Mouse (Mus musculus) embryonic facial prominence, embryonic 10.5 days (tissue): ENCODE data around the gene Magi1. TPM values are rescaled to one million over a fixed set of nuclear protein-coding genes. Genes with fewer than 3 reads are reported as not detected.
"Not testable (repeated sequence)": the region's sequence is repeated elsewhere in the genome, so short reads cannot be mapped to it uniquely, and the experiment has no call there.

Experiments used
- DNase-seq: peaks from one replicate; pipeline ENCODE4 v3.0.0-alpha.2; 2017; ENCODE audit warnings: low spot score
- H3K27ac ChIP-seq: fragments of 300-500 bp; sonication (generic); replicated peaks from 2 replicates; pipeline ENCODE4 v1.5.1; 2016; ENCODE audit warnings: mild to moderate bottlenecking
- H3K27me3 ChIP-seq: fragments of 300-500 bp; sonication (generic); replicated peaks from 2 replicates; pipeline ENCODE4 v1.6.1; 2016; ENCODE audit warnings: low read depth, mild to moderate bottlenecking; ENCODE audit not compliant: poor library complexity, severe bottlenecking
- H3K36me3 ChIP-seq: fragments of 300-500 bp; sonication (generic); replicated peaks from 2 replicates; pipeline ENCODE4 v1.6.1; 2016; ENCODE audit warnings: mild to moderate bottlenecking, moderate library complexity
- H3K4me1 ChIP-seq: fragments of 300-500 bp; sonication (generic); 2 replicates; pipeline ENCODE4 v1.6.1; 2016
- H3K4me3 ChIP-seq: fragments of 300-500 bp; sonication (generic); 2 replicates; pipeline ENCODE4 v1.5.1; 2016; ENCODE audit warnings: mild to moderate bottlenecking, moderate library complexity
- H3K9me3 ChIP-seq: fragments of 300-500 bp; sonication (generic); 2 replicates; pipeline ENCODE4 v1.6.1; 2016; ENCODE audit warnings: mild to moderate bottlenecking
- WGBS: fragments of 180-500 bp; shearing (Covaris S2); methylation state at CpG from one replicate; pipeline ENCODE4 v1.1.7; 2016; 5-methylcytosine and 5-hydroxymethylcytosine counted together
- polyA plus RNA-seq: library from polyadenylated mRNA; unstranded; fragments of >200 nt; fragmentation: Nextera tagmentation; extraction: Ambion mirVana; gene quantifications from 2 replicates; pipeline ENCODE4 v1.2.1, GENCODE M21; 2016

The Magi1 gene
- polyA plus RNA-seq, 1 experiment from 2014 or later = 16.1 TPM

- WGBS = 71% methylated on average over 2 of the region's 2 CpGs
- H3K27ac ChIP-seq, DNase-seq, H3K36me3 ChIP-seq, H3K9me3 ChIP-seq, H3K4me1 ChIP-seq, H3K27me3 ChIP-seq, H3K4me3 ChIP-seq: not testable (repeated sequence)
Observed at GRCm38 (mm10) chr6:94003586-94003985, 280.1 kb downstream of the Magi1 start.

DNA sequence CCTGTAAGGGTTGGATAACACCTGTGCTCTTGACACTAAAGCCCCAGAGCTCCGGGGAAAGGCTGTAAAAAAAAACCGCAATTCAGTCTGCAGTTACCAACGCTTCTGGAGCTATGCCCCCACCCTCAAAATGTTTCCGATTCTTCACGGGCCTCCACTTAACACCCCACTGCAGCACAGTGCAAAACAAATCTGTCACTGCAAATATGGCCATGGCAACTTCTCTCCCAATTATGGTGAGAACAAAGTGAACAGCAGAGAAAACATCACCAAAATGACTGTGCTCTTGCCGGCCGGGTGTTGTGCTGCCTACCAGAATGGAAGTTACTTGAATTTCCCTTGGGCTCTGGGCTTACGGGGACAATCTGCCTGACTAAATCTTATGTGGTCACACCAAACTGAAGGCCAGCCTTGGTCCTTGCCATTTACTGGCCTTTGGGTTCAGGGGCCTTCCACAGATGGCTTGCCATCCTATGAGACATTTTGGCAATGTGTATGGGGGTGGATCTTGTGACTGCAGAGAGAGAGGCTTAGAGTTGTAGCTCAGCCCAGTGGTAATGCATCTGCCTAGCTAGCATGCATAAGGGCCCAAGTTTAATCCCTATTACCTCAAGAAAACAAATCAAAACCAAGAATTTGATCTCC, 286.8 kb downstream of the Magi1 start:
- no peaks in the 10 kb centered on the region for H3K36me3 ChIP-seq
- no peaks in the 10 kb centered on the region for H3K9me3 ChIP-seq
- H3K27ac ChIP-seq = no peak overlapping the region
- WGBS = 88% methylated on average over 8 of the region's 8 CpGs
- no peak overlapping the region for H3K4me3 ChIP-seq
- no peaks in the 10 kb centered on the region; the same call in 1 of the 2 replicates for H3K4me1 ChIP-seq
- H3K27me3 ChIP-seq = no peaks in the 10 kb centered on the region
- DNase-seq = no peak

- no peak for DNase-seq
- Histone ChIP-seq H3K36me3 (no peaks in the 10 kb centered on the region), H3K27me3 (no peaks in the 10 kb centered on the region), H3K9me3 (no peaks in the 10 kb centered on the region), H3K27ac (no peak overlapping the region), H3K4me1 (peaks cover 24% of the 10 kb centered on the region), H3K4me3 (no peak overlapping the region)
- 57% methylated on average over 3 of the region's 3 CpGs for WGBS
Observed at GRCm38 (mm10) chr6:93987561-93987960, 296.2 kb downstream of the Magi1 start.

DNA sequence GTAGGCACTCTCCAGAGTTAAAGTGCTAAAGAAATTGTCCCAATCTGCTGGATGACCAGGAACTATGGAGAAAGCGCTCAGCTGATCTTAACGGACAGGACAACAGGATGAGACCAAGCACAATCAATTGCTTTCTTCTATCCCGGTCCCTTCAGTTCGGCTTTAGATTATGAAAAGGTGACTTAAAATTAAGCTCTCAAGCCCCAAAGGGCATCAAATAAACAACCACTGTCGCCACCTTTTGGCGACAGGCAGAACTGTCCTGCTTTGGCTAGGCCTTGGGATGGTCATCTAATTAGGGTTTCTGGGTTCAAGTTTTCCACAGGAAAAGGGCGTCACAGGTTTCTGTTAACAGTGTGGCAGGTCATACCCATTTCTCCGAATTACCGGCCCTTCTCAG, 298.6 kb downstream of the Magi1 start:
- Histone ChIP-seq H3K27me3 (no peaks in the 10 kb centered on the region), H3K4me3 (no peak overlapping the region), H3K9me3 (no peaks in the 10 kb centered on the region), H3K27ac (no peak overlapping the region), H3K36me3 (no peaks in the 10 kb centered on the region), H3K4me1 (peaks cover 38% of the 10 kb centered on the region)
- peak; percentile 20 for DNase-seq
- 58% methylated on average over 9 of the region's 9 CpGs for WGBS

GRCm38 (mm10) chr6:93983551-93983950, 300.2 kb downstream of the Magi1 start:
- 84% methylated on average over 3 of the region's 3 CpGs for WGBS
- Histone ChIP-seq H3K4me3 (no peak overlapping the region), H3K4me1 (peaks cover 29% of the 10 kb centered on the region), H3K27ac (no peak overlapping the region), H3K9me3 (no peaks in the 10 kb centered on the region), H3K27me3 (no peaks in the 10 kb centered on the region), H3K36me3 (no peaks in the 10 kb centered on the region)
- no peak for DNase-seq

DNA sequence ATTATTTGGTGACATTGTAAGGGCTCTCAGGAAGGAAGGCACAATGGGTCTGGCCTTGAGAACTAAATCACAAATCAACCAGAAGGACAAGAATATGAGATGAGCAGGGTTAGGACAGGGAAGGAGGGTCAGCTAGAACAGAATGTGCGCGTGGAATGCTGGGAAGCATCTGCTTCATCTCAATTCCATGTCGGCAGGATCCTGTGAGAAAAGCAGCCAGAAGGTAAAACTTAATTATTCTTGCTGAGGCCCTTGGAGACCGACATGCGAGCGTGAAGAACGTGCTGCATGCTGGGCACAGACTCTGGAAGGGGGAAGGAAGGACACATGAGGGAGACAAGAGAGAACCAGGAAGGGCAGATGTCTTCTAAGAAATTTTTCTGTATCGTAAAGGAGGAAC, 302.5 kb downstream of the Magi1 start:
- H3K4me1 ChIP-seq = peaks cover 18% of the 10 kb centered on the region
- no peak for DNase-seq
- H3K36me3 ChIP-seq = no peaks in the 10 kb centered on the region
- peaks cover 3% of the 10 kb centered on the region; the same call in 1 of the 2 replicates for H3K9me3 ChIP-seq
- H3K27me3 ChIP-seq = no peaks in the 10 kb centered on the region
- no peak overlapping the region for H3K27ac ChIP-seq
- H3K4me3 ChIP-seq = no peak overlapping the region
- 64% methylated on average over 8 of the region's 8 CpGs for WGBS

- H3K27ac ChIP-seq = no peak overlapping the region
- peaks cover 18% of the 10 kb centered on the region for H3K4me1 ChIP-seq
- no peak for DNase-seq
- peaks cover 3% of the 10 kb centered on the region for H3K36me3 ChIP-seq
- no peak overlapping the region for H3K4me3 ChIP-seq
- peaks cover 7% of the 10 kb centered on the region for H3K9me3 ChIP-seq
- H3K27me3 ChIP-seq = no peaks in the 10 kb centered on the region
- 89% methylated on average over 3 of the region's 3 CpGs for WGBS
Observed at GRCm38 (mm10) chr6:93979241-93979640, 304.5 kb downstream of the Magi1 start.

- Histone ChIP-seq H3K4me1 (peaks cover 16% of the 10 kb centered on the region), H3K9me3 (no peaks in the 10 kb centered on the region), H3K27ac (no peak overlapping the region), H3K36me3 (no peaks in the 10 kb centered on the region), H3K4me3 (no peak overlapping the region), H3K27me3 (no peaks in the 10 kb centered on the region)
- no peak for DNase-seq
- WGBS = 68% methylated on average over 2 of the region's 2 CpGs
Observed at GRCm38 (mm10) chr6:93968721-93969120, 315.0 kb downstream of the Magi1 start.

- H3K36me3 ChIP-seq = no peaks in the 10 kb centered on the region
- H3K4me3 ChIP-seq = no peak overlapping the region
- H3K9me3 ChIP-seq = no peaks in the 10 kb centered on the region
- no peak for DNase-seq
- no peaks in the 10 kb centered on the region for H3K27me3 ChIP-seq
- 90% methylated on average over 5 of the region's 5 CpGs for WGBS
- no peaks in the 10 kb centered on the region for H3K4me1 ChIP-seq
- H3K27ac ChIP-seq = no peak overlapping the region
Observed at GRCm38 (mm10) chr6:93962757-93963336, 320.9 kb downstream of the Magi1 start.

DNA sequence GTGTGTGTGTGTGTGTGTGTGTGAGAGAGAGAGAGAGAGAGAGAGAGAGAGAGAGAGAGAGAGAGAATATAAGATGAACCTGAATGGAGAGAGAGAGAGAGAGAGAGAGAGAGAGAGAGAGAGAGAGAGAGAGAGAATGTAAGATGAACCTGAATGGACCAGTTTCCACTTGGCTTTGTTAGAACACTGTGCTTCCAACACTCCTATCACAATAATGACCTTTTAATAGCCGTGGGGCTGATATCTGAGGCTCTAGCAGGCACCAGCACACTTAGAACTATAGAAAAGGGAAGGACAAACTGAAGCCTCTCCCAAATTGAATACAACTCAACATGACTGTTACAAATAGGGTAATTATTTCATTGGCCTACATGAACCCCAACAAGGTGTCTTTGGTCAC, 321.9 kb downstream of the Magi1 start:
- H3K27me3 ChIP-seq = no peaks in the 10 kb centered on the region
- H3K4me1 ChIP-seq = no peaks in the 10 kb centered on the region
- no peaks in the 10 kb centered on the region for H3K36me3 ChIP-seq
- no peaks in the 10 kb centered on the region for H3K9me3 ChIP-seq
- H3K4me3 ChIP-seq = no peak overlapping the region
- WGBS = 85% methylated on average over 1 of the region's 1 CpGs
- H3K27ac ChIP-seq = no peak overlapping the region
- DNase-seq = no peak

GRCm38 (mm10) chr6:93957172-93957571, 326.5 kb downstream of the Magi1 start:
- 58% methylated on average over 2 of the region's 2 CpGs for WGBS
- Histone ChIP-seq H3K4me3 (no peak overlapping the region), H3K9me3 (no peaks in the 10 kb centered on the region), H3K36me3 (no peaks in the 10 kb centered on the region), H3K27me3 (no peaks in the 10 kb centered on the region), H3K27ac (no peak overlapping the region), H3K4me1 (peaks cover 6% of the 10 kb centered on the region)
- no peak for DNase-seq

GRCm38 (mm10) chr6:93946612-93947011, 337.1 kb downstream of the Magi1 start:
- no peaks in the 10 kb centered on the region for H3K9me3 ChIP-seq
- WGBS = 81% methylated on average over 2 of the region's 2 CpGs

GRCm38 (mm10) chr6:93936359-93936758, 347.4 kb downstream of the Magi1 start:
- no peak for DNase-seq
- no peaks in the 10 kb centered on the region for H3K36me3 ChIP-seq
- H3K27me3 ChIP-seq = no peaks in the 10 kb centered on the region
- no peak overlapping the region for H3K27ac ChIP-seq
- H3K4me1 ChIP-seq = no peaks in the 10 kb centered on the region
- WGBS = 91% methylated on average over 6 of the region's 6 CpGs
- H3K4me3 ChIP-seq = no peak overlapping the region
- H3K9me3 ChIP-seq = no peaks in the 10 kb centered on the region

More at GRCm38 (mm10) chr6:93946612-93947011, 337.1 kb downstream of the Magi1 start:
- no peaks in the 10 kb centered on the region for H3K36me3 ChIP-seq
- H3K27me3 ChIP-seq = no peaks in the 10 kb centered on the region
- H3K27ac ChIP-seq = no peak overlapping the region
- no peak for DNase-seq
- H3K4me3 ChIP-seq = no peak overlapping the region
- peaks cover 6% of the 10 kb centered on the region for H3K4me1 ChIP-seq
